Mouse (Mus musculus) gastrocnemius, postnatal 10 days (tissue): ENCODE measurements around the gene S1pr4. TPM values are rescaled to one million over a fixed set of nuclear protein-coding genes. Genes with fewer than 3 reads are reported as not detected.
A peak's percentile ranks its signal among the peaks of the same experiment; 100 is the strongest.

Experiments
- DNase-seq: peaks from one replicate; pipeline ENCODE4 v3.0.0; 2021; ENCODE audit warnings: mixed read lengths
- total RNA-seq, 2 experiments: library from RNA; stranded (reverse); gene quantifications; 2 replicates each; pipeline ENCODE4 v1.2.3; 2021

S1pr4 gene
- total RNA-seq, 2 experiments from 2014 or later: 0.56 to 0.61 TPM

DNA sequence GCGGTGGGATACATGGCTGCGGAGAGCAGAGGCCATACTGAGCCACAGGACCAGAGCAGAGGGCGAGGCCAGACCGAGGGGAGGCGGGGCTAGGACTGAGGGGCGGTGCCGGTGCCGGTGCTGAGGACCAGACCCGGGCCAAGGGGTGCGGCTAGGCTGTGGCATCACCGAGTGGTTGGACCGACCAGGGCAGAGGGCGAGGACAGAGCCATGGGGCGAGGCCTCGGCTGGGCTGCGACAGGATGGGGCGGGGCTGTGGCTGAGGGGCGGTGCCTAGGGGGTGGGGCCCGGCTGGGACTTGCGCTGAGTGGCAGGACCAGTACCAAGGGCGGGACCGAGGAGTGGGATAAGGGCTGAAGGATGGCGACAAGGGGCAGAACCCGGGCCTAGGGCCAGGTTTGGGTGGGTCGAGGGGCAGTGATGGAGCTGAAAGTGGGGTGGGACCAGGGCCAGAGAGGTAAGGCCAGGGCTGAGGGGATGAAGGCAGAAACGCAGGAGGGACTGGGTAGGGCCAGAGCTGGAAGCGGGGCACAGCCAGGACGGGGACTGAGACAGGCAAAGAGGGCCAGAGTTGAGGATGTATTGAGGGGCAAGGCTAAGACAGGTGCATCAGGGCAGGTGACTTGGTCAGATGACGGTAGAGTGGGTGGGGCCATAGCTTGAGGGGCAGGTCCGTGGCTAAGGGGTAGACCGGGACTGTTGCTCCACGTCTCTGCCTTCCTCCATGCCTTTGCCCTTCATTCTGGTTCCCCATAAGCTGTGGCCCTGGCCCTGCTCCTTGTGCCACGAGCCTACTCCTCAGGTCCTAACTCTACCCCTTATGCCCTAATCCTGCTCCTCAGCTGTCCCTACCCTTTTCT lies 35.3 kb downstream of the S1pr4 start:
- peak; percentile 39 for DNase-seq

DNA sequence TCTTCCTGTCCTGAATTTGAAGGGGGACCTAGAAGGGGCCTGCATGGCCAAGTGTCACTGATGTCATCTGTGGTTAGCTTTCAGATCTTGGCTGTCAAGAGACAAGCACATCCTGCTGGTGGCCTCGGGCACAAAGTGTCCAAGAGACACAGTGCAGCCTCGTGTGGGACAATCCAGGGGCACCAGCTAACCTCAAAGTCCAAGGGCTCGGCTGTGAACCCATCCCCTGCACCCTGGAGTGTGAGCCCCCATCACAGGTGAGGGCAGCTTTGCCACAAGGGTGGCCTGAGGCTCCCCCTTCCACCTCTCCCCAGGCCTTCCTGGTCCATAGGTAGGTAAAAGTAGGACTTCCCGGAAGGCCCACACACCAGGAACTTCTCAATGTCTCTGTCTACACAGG lies 36.4 kb downstream of the S1pr4 start:
- peak; percentile 2 for DNase-seq

- DNase-seq: peak; percentile 3
These were observed 37.0 kb downstream of the S1pr4 start for GRCm38 (mm10) chr10:81462917-81463316.

GRCm38 (mm10) chr10:81462415-81462804 lies 37.5 kb downstream of the S1pr4 start:
- DNase-seq: peak; percentile 4

DNA sequence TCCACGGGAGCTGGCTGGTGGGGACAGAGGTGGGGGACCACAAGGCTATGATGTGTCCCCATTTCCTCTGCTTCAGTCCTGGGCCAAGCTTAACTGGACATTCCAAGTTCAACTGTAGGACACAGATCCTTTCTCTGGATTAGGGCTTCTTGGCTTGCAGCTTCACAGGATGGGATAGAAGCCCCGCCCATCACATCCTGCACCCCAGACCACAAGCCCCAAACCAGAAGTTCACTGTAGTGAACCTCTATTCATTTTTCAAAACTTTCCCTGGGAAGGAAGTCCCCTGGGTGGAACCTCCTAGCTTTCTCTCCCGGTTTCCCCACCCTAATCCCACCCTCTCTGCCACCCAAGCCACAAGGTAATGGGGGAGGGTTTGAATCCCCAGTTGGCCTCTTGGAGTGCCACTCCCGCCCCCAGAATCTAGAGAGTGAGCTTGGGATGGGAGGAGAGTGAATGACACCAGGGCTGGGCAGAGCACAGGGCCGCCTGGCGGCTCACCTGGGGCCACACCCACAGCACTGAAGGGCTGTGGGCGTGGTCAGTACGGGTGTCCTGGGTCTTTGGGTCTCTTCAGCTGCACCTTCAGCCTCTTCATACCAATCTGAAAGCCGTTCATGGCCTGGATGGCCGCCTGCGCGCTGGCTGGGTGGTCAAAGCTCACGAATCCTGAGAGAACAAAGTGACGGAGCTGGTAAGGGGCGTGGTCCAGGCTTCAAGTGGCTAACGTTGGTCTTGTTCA lies 38.1 kb downstream of the S1pr4 start:
- DNase-seq: peak; percentile 4

DNA sequence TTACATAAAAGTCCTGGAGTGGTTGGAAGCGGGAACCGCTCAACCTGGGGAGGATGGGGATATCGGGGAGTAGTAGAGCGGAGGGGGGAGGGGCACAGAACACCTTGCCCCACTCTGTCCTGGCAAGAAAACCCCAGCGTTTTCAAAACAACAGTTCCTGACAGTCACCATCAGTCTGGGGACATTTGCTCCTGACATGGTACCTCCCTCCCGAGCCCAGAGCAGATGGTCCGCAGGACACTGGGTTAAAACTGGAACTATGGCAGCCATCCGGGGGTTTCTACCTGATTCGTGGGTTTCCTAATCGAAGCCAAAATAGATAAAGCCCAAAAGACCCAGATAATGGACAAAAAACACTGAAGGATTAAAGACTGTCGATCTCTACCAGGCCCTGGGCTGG lies 39.0 kb downstream of the S1pr4 start:
- no peak for DNase-seq

DNA sequence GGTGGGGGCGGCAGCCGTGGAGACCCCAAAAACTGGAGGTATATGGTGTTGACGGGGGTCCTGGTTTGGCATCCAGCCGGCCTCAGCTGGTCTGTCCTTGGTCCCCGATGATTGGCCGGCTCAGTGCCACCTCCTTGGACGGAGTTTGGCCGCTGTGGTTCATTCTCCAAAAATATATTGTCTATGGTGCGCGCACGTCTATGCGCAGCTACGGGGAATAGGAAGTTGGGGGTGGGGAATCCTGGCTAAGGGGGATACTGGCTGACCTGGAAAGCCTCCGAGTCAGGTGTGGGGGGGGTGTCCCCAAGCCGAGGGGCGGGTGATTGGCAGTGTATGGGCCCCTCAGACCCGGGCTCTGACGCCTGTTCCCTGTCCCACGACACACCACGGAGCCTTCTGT lies 39.5 kb downstream of the S1pr4 start:
- peak; percentile 6 for DNase-seq

DNA sequence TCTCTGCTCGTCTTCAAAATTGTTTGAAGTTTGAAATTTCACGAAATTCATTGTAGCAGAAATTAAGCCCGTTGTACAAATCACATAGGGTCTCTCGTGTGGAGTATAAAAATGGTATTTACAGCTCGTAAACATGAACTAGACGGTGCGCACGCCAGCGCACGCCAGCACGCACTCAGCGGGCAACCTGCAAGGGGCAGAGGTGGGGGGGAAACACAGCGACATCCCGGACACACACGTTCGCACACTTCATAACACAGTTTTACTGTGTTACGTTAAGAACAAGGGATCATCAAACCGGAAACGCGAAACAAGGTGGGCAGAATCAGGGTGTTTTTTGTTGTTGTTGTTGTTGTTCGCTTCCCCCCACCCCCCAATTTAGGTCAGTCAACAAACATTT lies 40.5 kb downstream of the S1pr4 start:
- no peak for DNase-seq

DNA sequence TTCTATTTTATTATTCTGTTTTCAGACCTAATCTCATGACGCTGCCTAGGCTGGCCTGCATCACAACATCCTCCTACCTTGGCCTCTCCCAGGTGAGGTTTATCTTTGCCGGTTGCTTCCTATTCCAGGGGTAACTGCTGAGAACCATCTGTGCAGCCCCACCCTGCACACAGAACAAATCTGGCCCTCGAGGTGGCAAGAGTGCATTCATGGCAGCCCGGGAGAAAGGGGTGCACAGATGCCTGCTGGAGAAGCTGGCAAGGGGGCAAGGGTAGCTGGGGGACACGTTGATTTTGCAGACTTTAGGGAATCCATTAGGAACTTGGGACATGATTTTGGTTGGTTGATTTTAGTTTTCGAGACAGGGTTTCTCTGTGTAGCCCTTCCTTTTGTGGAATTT lies 41.7 kb downstream of the S1pr4 start:
- DNase-seq: no peak

GRCm38 (mm10) chr10:81457624-81458023 lies 42.3 kb downstream of the S1pr4 start:
- DNase-seq: peak; percentile 1

- peak; percentile 3 for DNase-seq
These were observed 42.9 kb downstream of the S1pr4 start for GRCm38 (mm10) chr10:81456983-81457563.

DNA sequence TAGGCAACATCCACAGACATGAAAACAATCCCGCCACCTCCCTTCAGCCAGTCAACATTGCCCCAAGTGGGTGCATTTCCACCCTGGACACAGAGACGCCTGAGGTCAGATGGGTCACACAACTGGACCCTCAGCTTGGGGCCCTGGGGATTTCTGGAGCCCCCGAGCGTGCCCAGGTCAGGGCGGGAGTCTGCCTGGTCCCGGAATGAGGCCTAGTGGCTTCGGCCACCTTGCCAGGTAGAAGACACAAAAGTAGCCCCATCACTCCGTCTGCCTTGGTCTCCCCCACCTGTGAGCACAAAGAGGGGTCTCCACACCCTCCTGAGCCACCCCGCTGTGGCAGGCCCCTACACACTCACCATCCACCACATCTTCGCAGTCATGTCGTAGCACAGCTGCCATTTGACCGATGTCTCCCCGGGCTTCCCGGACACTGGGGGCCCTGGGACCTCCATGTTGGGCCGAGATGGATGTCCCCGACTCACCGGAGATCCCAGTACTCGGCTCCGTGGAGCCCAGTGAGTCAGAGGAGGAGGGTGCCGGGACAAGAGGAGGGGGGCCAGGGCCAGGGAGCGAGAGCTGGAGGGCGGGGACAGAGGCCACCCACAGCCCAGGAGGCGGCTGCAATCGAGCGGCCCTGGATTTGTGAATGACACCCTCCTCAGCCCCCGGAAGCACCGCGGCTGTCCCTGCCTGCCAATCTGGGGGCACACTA lies 44.6 kb downstream of the S1pr4 start, which contains the start of gene Nfic:
Nfic (minus strand) TSS at position 455 of the 715 bp plus-strand sequence.
- peak; percentile 9 for DNase-seq

DNA sequence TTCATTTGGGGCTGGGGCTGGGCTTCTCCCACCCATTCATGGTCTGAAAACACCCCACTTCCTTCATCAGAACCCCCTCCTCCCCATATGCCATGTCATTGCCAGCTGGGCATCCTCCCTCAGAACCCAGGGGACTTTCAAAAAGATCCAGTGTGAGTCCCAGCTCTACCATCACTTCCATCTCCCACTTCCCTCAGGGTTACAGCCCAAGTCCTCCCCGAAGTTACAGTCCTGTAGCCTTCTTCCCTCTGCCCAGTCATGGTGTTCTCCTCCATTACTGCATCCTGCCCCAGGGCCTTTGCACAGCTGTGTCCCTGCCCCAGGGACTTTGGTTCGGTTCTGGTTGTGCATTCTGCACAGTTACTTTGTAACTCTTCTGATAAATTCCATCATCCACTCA lies 45.8 kb downstream of the S1pr4 start:
- peak; percentile 2 for DNase-seq

DNA sequence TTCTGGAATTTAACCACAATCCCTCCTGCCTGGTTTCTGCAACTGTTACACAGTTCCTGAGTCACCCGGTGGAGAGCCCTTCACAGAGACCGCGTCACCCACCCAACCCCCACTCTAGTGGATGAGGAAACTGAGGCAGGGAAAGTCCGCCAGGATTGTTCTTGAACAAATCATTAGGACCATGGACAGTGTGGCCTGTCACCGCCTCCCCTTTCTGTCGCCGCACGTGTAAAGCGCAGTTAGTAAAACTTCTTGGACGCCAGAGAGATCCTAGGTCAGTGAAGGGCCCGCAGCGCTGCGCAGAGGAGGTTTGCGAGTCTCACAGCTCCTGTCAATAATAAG lies 47.0 kb downstream of the S1pr4 start:
- peak; percentile 7 for DNase-seq

GRCm38 (mm10) chr10:81452237-81452946 lies 47.5 kb downstream of the S1pr4 start:
- DNase-seq: peak; percentile 11

DNA sequence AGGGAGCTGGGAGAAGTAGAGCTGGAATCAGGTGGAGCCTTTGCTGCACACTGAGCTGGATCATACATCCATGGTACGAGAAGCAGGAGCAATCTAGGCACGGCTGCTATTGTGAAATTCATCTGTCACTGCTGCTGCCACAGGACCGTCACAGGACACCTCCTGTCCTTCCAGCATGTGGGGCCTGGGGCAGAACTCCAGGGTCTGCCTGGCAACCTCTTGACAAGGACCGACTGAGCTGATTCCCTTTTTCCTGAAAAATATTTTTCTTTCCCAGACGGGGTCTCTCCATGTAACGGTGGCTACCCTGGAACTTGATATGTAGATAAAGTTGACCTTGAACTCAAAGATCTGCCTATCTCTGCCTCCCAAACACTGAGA lies 48.6 kb downstream of the S1pr4 start:
- no peak for DNase-seq

DNA sequence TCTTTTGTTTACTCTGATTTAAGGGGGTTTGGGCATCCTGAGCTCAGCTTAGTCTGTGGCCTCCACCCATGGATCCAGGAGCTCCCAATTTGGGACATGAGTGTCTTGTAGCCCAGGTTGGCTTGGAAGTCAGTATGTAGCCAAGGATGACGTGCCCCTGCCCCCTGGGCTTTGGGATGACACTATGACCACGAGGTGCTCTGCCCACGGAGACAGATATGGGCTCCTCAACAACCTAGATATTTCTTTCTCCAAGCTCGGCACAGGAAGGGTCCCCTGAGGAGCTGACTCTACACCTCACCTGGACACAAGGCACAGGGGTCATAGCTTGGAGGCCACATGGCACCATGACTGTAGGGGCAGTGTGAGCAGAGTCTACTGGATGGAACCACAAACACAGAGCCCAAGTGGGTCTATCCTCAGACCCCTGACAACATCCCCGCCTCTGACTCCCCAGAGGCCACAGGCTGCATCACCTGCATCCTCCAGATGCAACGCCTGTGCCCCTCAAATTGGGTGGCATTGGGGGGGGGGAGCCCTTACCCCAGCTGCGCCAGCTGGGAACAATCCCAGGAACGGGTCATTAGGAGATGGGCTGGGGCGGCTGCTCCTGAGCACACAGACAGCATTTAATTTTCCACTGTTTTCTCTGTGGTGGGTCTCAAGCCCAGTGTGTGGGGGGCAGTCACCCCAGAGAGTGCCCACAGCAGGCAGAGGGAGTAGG lies 49.1 kb downstream of the S1pr4 start:
- peak; percentile 4 for DNase-seq

DNA sequence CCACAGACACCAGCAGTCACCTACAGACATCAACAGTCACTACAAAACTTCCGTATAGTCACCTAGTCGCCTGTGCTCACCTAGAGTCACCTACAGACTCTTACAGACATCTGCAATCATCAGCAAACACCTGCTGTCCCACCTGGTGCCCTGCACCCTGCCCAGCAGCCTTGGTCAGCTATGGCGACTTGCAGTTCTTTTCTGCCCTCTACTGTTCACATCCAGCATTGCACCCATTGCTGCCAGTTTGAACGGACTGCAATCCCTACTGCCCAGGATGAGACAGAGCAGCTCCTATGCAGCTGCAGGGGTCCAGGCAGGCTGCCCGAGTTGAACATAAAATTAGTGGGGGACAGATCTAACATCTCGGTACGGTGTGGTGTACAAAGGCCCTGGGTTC lies 49.8 kb downstream of the S1pr4 start:
- peak; percentile 87 for DNase-seq
